Mouse (Mus musculus): ENCODE results near the gene Scd1. TPM values are rescaled to one million over a fixed set of nuclear protein-coding genes. Genes with fewer than 3 reads are reported as not detected.

Gene Scd1
- polyA plus RNA-seq, 1 experiment from 2014 or later = 1.3 TPM

DNA sequence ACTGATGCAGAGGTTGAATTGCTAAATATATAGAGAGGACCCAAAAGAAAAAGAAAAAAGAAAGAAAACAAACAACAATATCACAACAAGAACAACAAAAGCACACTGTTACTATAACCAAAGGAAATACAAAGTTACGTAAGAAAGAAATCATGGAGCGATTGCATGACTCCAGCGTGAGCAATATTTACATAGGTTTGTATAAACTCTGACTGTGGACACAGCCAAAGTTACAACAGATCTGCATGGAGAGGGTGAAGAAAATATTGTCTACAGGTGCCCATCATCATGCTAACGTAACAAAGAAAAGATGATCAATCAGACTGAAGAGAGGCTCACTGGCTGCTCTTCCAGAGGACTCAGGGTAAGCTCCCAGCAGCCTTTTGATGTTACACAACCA lies 27.6 kb downstream of the Scd1 start:
- H3K27me3 ChIP-seq (ENCODE audit: control insufficient read depth, insufficient read depth, low read length) = no peaks in the 10 kb centered on the region
- no peak overlapping the region for H3K27ac ChIP-seq (replicated peaks)
- H3K9me3 ChIP-seq (ENCODE audit: control insufficient read depth, low read length) = no peaks in the 10 kb centered on the region
- ATAC-seq (ENCODE audit: low FRiP score, low TSS enrichment) = peak; percentile 68
- no peak overlapping the region for H3K4me2 ChIP-seq (replicated peaks; ENCODE audit: low read depth)
- H3K9ac ChIP-seq (ENCODE audit: low read length) = no peak overlapping the region
- no peaks in the 10 kb centered on the region for H3K4me1 ChIP-seq (replicated peaks; ENCODE audit: control insufficient read depth, insufficient read depth)
- no peak for DNase-seq (ENCODE audit: low spot score)
- no peaks in the 10 kb centered on the region for H3K36me3 ChIP-seq (ENCODE audit: control insufficient read depth, insufficient read depth, low read length)
- 43% methylated on average over 4 of the region's 4 CpGs for WGBS
- no peak overlapping the region for H3K4me3 ChIP-seq (ENCODE audit: low read depth, low read length)
- no peak for TF ChIP-seq CTCF (IDR thresholded peaks at IDR 0.05; ENCODE audit: low read depth)
- no peak for TF ChIP-seq EP300 (optimal IDR thresholded peaks at IDR 0.05)

DNA sequence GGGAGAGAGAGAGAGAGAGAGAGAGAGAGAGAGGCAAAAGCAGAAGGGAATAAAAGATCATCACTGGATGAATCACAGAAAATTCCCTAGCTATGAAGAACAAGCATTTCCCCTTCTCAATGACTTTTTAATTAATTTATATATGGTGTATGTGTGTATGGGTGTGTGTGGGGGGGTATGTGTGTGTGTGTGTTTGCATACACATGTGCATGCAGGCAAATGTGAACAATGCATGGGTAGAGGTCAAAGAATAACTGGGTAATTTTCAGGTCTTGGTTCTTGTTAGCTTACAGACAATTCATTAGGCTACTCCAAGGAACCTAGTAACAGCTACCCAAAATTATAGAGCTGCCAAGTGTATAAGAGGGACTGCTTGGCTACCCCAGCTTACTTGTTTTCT lies 28.6 kb downstream of the Scd1 start:
- Histone ChIP-seq H3K4me2 (replicated peaks; ENCODE audit: low read depth) (no peak overlapping the region), H3K36me3 (ENCODE audit: control insufficient read depth, insufficient read depth, low read length) (no peaks in the 10 kb centered on the region), H3K4me3 (ENCODE audit: low read depth, low read length) (no peak overlapping the region), H3K27me3 (ENCODE audit: control insufficient read depth, insufficient read depth, low read length) (no peaks in the 10 kb centered on the region), H3K9ac (ENCODE audit: low read length) (no peak overlapping the region), H3K4me1 (replicated peaks; ENCODE audit: control insufficient read depth, insufficient read depth) (no peaks in the 10 kb centered on the region), H3K9me3 (ENCODE audit: control insufficient read depth, low read length) (no peaks in the 10 kb centered on the region), H3K27ac (replicated peaks) (no peak overlapping the region)
- DNase-seq (ENCODE audit: low spot score) = no peak
- TF ChIP-seq EP300 (optimal IDR thresholded peaks at IDR 0.05) (no peak), CTCF (IDR thresholded peaks at IDR 0.05; ENCODE audit: low read depth) (no peak)
- no peak for ATAC-seq (ENCODE audit: low FRiP score, low TSS enrichment)

DNA sequence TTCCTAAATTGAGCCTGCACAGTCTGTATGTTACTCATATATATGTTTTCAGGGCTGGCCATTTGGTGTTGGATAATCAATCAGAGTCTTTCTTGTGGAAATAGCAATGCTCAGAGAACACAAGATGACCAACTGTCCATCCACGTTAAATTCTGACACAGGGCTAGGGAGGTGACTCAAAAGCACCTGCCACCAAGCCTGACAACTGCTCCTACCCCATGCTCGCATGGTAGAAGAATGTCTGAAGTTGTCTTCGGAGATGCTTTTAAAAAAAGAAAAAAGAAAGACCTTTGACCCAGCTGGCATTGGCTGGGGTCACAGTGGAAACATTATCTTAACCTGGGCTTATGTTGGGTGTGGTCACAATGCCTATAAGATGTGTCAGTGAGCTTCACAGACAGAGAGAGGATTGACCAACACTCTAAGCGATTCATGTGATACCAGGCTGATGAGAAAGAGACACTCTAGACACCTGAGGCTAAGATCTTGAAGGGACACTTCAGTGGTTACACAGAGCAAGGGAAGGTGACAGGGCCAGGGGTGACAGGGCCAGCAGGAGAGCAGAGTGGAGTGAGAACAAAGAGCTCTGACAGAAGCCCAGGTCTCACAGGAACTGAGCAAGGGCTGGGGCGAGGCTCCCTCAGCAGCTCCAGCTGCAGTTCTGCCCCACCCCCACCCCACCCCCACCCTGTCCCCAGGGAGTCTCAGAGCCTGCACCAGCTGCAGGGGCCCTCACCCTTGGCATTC lies 29.9 kb downstream of the Scd1 start:
- ATAC-seq (ENCODE audit: low FRiP score, low TSS enrichment) = peak; percentile 38
- 41% methylated on average over 5 of the region's 5 CpGs for WGBS

DNA sequence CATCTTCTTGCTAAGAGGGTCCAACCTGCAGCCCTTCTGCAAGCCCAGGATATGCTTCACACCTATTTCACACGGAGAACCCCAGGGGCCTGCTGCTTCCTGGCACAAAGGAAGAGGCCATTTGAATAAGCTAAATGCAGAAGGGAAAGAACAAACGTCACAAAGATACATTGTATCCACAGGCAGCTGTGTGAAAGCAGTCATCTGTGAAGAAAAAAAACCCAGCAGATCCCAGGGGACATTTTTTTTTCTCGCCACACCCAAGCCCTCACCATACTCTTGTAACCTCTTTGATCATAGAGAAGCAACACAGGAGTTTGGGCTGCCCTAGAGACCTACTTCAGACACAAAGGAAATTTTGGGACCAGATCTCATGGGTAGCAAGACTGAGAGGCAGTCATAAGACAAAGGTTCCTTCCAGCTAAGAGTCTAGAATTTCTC lies 31.1 kb downstream of the Scd1 start:
- Histone ChIP-seq H3K27ac (replicated peaks) (no peak overlapping the region), H3K4me3 (ENCODE audit: low read depth, low read length) (no peak overlapping the region), H3K4me2 (replicated peaks; ENCODE audit: low read depth) (no peak overlapping the region), H3K27me3 (ENCODE audit: control insufficient read depth, insufficient read depth, low read length) (no peaks in the 10 kb centered on the region), H3K9ac (ENCODE audit: low read length) (no peak overlapping the region), H3K9me3 (ENCODE audit: control insufficient read depth, low read length) (no peaks in the 10 kb centered on the region), H3K4me1 (replicated peaks; ENCODE audit: control insufficient read depth, insufficient read depth) (no peaks in the 10 kb centered on the region), H3K36me3 (ENCODE audit: control insufficient read depth, insufficient read depth, low read length) (no peaks in the 10 kb centered on the region)
- TF ChIP-seq EP300 (optimal IDR thresholded peaks at IDR 0.05) (no peak), CTCF (IDR thresholded peaks at IDR 0.05; ENCODE audit: low read depth) (no peak)
- DNase-seq (ENCODE audit: low spot score) (no peak), ATAC-seq (ENCODE audit: low FRiP score, low TSS enrichment) (no peak)
- WGBS = 35% methylated on average over 3 of the region's 3 CpGs

More for the DNA sequence above, 29.9 kb downstream of the Scd1 start:
- Histone ChIP-seq H3K4me3 (ENCODE audit: low read depth, low read length) (no peak overlapping the region), H3K9ac (ENCODE audit: low read length) (no peak overlapping the region), H3K9me3 (ENCODE audit: control insufficient read depth, low read length) (no peaks in the 10 kb centered on the region), H3K4me2 (replicated peaks; ENCODE audit: low read depth) (no peak overlapping the region), H3K27me3 (ENCODE audit: control insufficient read depth, insufficient read depth, low read length) (no peaks in the 10 kb centered on the region), H3K36me3 (ENCODE audit: control insufficient read depth, insufficient read depth, low read length) (no peaks in the 10 kb centered on the region), H3K27ac (replicated peaks) (no peak overlapping the region), H3K4me1 (replicated peaks; ENCODE audit: control insufficient read depth, insufficient read depth) (no peaks in the 10 kb centered on the region)
- no peak for DNase-seq (ENCODE audit: low spot score)
- TF ChIP-seq CTCF (IDR thresholded peaks at IDR 0.05; ENCODE audit: low read depth) (no peak), EP300 (optimal IDR thresholded peaks at IDR 0.05) (no peak)

DNA sequence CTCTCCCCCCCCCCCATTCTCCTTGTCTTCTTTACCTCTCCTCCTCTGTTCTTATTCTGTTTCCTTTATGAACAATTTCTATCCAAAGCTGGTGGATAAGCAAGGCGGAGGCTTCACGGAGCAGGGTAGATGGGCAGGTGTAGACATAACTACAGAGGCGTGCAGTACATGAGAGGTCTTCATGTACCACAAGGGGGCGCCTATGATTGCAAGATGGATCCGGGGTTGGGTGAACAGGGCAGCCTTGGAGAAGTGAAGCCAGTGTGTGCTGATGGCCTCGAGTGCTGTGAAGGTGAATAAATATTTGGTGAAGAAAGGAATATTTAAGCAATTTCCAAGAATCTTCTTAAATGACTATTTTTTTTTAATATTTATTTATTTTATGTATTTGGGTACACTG lies 34.7 kb downstream of the Scd1 start:
- peak; percentile 90 for ATAC-seq (ENCODE audit: low FRiP score, low TSS enrichment)

DNA sequence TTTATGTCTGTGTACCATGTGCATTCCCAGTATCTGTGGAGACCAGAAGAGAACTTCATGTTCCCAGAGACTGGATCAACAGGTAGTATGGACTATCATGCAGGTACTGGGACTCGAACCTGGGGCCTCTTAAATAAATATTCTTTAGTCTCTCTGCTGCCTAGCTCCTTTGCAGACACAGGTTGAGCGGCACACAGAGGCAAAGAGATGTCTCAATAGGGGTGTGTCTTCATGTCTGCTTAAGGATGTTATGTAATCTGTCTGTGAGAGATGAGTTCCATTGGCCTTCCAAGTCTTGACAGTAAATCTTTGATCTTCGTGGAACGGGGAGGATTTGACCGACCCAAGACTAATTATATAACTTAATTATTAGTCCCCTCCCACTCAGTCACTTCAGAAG lies 37.4 kb downstream of the Scd1 start:
- H3K9ac ChIP-seq (ENCODE audit: low read length) = no peak overlapping the region
- no peak overlapping the region for H3K4me3 ChIP-seq (ENCODE audit: low read depth, low read length)
- 68% methylated on average over 5 of the region's 5 CpGs for WGBS
- H3K4me1 ChIP-seq (replicated peaks; ENCODE audit: control insufficient read depth, insufficient read depth) = no peaks in the 10 kb centered on the region
- H3K36me3 ChIP-seq (ENCODE audit: control insufficient read depth, insufficient read depth, low read length) = no peaks in the 10 kb centered on the region
- no peaks in the 10 kb centered on the region for H3K27me3 ChIP-seq (ENCODE audit: control insufficient read depth, insufficient read depth, low read length)
- no peaks in the 10 kb centered on the region for H3K9me3 ChIP-seq (ENCODE audit: control insufficient read depth, low read length)
- TF ChIP-seq EP300 (optimal IDR thresholded peaks at IDR 0.05) (no peak), CTCF (IDR thresholded peaks at IDR 0.05; ENCODE audit: low read depth) (no peak)
- no peak for ATAC-seq (ENCODE audit: low FRiP score, low TSS enrichment)
- no peak overlapping the region for H3K4me2 ChIP-seq (replicated peaks; ENCODE audit: low read depth)
- DNase-seq (ENCODE audit: low spot score) = no peak
- no peak overlapping the region for H3K27ac ChIP-seq (replicated peaks)

More for the DNA sequence above, 34.7 kb downstream of the Scd1 start:
- H3K4me2 ChIP-seq (replicated peaks; ENCODE audit: low read depth) = no peak overlapping the region
- H3K9ac ChIP-seq (ENCODE audit: low read length) = no peak overlapping the region
- WGBS = 18% methylated on average over 6 of the region's 6 CpGs
- H3K4me1 ChIP-seq (replicated peaks; ENCODE audit: control insufficient read depth, insufficient read depth) = no peaks in the 10 kb centered on the region
- H3K36me3 ChIP-seq (ENCODE audit: control insufficient read depth, insufficient read depth, low read length) = no peaks in the 10 kb centered on the region
- no peaks in the 10 kb centered on the region for H3K27me3 ChIP-seq (ENCODE audit: control insufficient read depth, insufficient read depth, low read length)
- peak; percentile 75 for DNase-seq (ENCODE audit: low spot score)
- TF ChIP-seq CTCF (IDR thresholded peaks at IDR 0.05; ENCODE audit: low read depth) (peak; percentile 90), EP300 (optimal IDR thresholded peaks at IDR 0.05) (no peak)
- no peak overlapping the region for H3K4me3 ChIP-seq (ENCODE audit: low read depth, low read length)
- H3K27ac ChIP-seq (replicated peaks) = no peak overlapping the region
- H3K9me3 ChIP-seq (ENCODE audit: control insufficient read depth, low read length) = no peaks in the 10 kb centered on the region

All from stomach, postnatal 0 days (tissue).